Mouse (Mus musculus) forebrain, postnatal 0 days (tissue): Measurements from ENCODE around the gene Hes5. TPM values are rescaled to one million over a fixed set of nuclear protein-coding genes. Genes with fewer than 3 reads are reported as not detected.

ENCODE experiments used
- ATAC-seq: fragments of 200-750 bp; cut with Nextera tagmentation; 2 replicates; pipeline ENCODE4 v1.8.0; 2017; ENCODE audit warnings: mild to moderate bottlenecking, moderate library complexity
- DNase-seq: peaks from one replicate; pipeline ENCODE4 v3.0.0-alpha.2; 2015
- H3K27ac ChIP-seq: fragments of 300-500 bp; sonication (generic); 2 replicates; pipeline ENCODE4 v1.5.1; 2014; ENCODE audit warnings: low read depth, mild to moderate bottlenecking, antibody characterized with exemption, low read length, moderate library complexity, mixed read lengths
- H3K27me3 ChIP-seq: fragments of 300-500 bp; sonication (generic); 2 replicates; pipeline ENCODE4 v1.6.1; 2014; ENCODE audit warnings: mild to moderate bottlenecking, low read length, mixed read lengths; ENCODE audit not compliant: insufficient read depth
- H3K36me3 ChIP-seq: fragments of 300-500 bp; sonication (generic); 2 replicates; pipeline ENCODE4 v1.6.1; 2014; ENCODE audit warnings: mild to moderate bottlenecking, moderate library complexity; ENCODE audit not compliant: insufficient read depth
- H3K4me1 ChIP-seq: fragments of 300-500 bp; sonication (generic); 2 replicates; pipeline ENCODE4 v1.6.1; 2014; ENCODE audit warnings: antibody characterized with exemption; ENCODE audit not compliant: insufficient read depth
- H3K4me2 ChIP-seq: fragments of 300-500 bp; sonication (generic); 2 replicates; pipeline ENCODE4 v1.6.1; 2014; ENCODE audit warnings: low read depth, mild to moderate bottlenecking, moderate library complexity
- H3K4me3 ChIP-seq: fragments of 300-500 bp; sonication (generic); 2 replicates; pipeline ENCODE4 v1.5.1; 2014; ENCODE audit warnings: low read depth, low read length, mixed read lengths
- H3K9ac ChIP-seq: fragments of 300-500 bp; sonication (generic); 2 replicates; pipeline ENCODE4 v1.6.1; 2014; ENCODE audit warnings: mild to moderate bottlenecking
- H3K9me3 ChIP-seq: fragments of 300-500 bp; sonication (generic); 2 replicates; pipeline ENCODE4 v1.6.1; 2016; ENCODE audit warnings: low read length
- CTCF ChIP-seq: sonication (generic); IDR thresholded peaks from 2 replicates; pipeline ENCODE4 v1.5.1; 2016; ENCODE audit warnings: antibody characterized with exemption, control low read depth, low read depth
- WGBS: fragments of 180-500 bp; shearing (Covaris S2); extraction: QIAGEN DNeasy Blood & Tissue Kit; methylation state at CpG from one replicate; pipeline ENCODE4 v1.1.7; 2014; 5-methylcytosine and 5-hydroxymethylcytosine counted together
- polyA plus RNA-seq: library from polyadenylated mRNA; unstranded; fragments of >200 nt; fragmentation: Nextera tagmentation; extraction: Ambion mirVana; gene quantifications from 2 replicates; pipeline ENCODE4 v1.2.1, GENCODE M21; 2015
- total RNA-seq: library from RNA; depleted of rRNA; stranded (reverse); fragments of >200 nt; gene quantifications from 2 replicates; pipeline ENCODE4 v1.2.3, GENCODE M21; 2014

The Hes5 gene
- total and polyA plus RNA-seq, 2 experiments from 2014 or later: 100 to 120 TPM

DNA sequence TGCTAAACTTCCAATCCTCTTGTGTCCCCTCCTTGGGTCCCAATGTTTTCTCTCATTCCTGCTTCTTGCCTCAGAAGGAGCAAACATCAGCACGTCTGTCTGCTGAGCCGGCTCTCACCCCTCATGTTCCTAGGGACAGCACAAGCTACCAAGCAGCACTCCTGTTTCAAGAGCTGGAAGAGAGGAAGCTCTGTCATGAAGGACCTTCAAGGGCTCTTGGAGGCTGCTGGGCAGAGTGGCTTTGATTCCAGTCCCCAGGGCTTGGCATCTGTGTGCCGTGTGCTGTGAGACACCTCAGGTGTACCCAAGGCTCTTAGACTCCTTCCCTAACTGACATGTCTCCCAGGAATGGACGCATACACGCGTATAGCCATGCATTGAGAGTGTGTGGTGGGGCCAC lies 20.4 kb downstream of the Hes5 start:
- Histone ChIP-seq H3K9ac (no peak overlapping the region), H3K27ac (no peak overlapping the region), H3K4me2 (no peak overlapping the region), H3K4me3 (no peak overlapping the region), H3K27me3 (no peaks in the 10 kb centered on the region), H3K9me3 (no peaks in the 10 kb centered on the region), H3K4me1 (no peaks in the 10 kb centered on the region), H3K36me3 (peaks cover 51% of the 10 kb centered on the region)
- 88% methylated on average over 6 of the region's 6 CpGs for WGBS
- ATAC-seq: 0 out of 2 replicates have a peak, but pooled peaks have one; percentile 0
- no peak for TF ChIP-seq CTCF
- no peak for DNase-seq

DNA sequence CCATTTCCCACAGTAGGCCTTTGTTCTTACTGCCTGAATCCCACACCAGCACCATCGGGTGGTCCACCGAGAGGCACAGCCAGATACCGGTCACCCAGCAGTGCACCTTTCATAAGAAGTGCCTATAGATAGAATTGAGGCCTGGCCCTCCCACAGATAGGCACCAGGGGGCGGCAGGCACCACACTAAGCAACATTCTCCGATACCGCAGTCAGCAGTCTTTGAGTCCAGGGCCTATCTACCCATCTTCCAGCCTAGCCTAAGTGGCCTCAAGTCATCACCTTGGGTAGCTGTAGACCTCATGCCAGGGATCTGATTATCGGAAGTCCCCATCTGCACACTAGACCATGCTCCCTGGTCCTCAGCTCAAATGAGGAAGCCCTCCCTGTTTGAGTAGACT lies 20.8 kb downstream of the Hes5 start:
- H3K27ac ChIP-seq: no peak overlapping the region
- H3K4me2 ChIP-seq: no peak overlapping the region
- ATAC-seq (peak; percentile 83), DNase-seq (peak; percentile 85)
- H3K27me3 ChIP-seq: no peaks in the 10 kb centered on the region
- no peaks in the 10 kb centered on the region for H3K9me3 ChIP-seq
- no peak overlapping the region for H3K9ac ChIP-seq
- peaks cover 46% of the 10 kb centered on the region for H3K36me3 ChIP-seq
- WGBS: 41% methylated on average over 7 of the region's 7 CpGs
- no peaks in the 10 kb centered on the region for H3K4me1 ChIP-seq
- no peak overlapping the region for H3K4me3 ChIP-seq
- peak; percentile 91 for TF ChIP-seq CTCF

DNA sequence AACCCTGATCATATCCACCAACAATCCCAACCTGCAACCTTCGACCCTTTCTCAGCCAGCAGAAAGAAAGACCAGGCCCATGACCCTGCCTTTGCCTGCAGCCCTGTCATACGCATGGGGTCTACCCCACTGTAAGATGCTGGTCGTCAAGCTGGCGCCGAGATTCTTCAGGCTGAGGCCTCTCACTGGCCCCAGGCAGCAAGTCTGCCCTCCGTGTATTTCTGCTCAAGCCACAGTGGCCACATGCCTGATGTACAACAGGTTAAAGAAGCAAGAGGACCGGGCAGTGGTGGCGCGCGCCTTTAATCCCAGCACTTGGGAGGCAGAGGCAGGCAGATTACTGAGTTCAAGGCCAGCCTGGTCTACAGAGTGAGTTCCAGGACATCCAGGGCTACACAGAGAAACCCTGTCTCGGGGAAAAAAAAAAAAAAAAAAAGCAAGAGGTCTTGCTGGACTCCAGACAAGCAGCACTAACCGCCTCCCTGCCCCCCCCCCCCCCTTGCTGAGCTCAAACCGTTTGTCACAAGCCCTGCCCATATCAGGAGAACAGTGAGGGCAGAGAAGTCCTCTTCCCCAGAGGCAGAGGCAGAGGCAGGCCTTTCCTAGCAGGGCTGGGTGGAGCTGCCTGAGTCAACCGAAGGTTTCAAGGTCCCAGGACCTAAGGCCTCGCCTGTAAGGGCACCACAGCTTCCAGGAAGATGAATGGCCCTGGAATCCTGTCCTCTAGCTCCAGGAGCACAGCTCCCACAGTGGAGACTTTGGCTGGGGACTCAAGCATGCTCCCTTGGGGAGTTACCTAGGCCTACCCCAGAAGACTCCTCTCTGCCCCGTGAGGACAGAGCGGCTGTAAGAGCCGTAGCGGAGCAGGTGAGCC lies 21.8 kb downstream of the Hes5 start:
- H3K9me3 ChIP-seq: no peaks in the 10 kb centered on the region
- no peak overlapping the region for H3K4me3 ChIP-seq
- no peak overlapping the region for H3K27ac ChIP-seq
- H3K4me1 ChIP-seq: no peaks in the 10 kb centered on the region
- H3K27me3 ChIP-seq: no peaks in the 10 kb centered on the region
- 78% methylated on average over 19 of the region's 19 CpGs for WGBS
- peaks cover 36% of the 10 kb centered on the region for H3K36me3 ChIP-seq
- DNase-seq (no peak), ATAC-seq (no peak)
- no peak for TF ChIP-seq CTCF
- H3K9ac ChIP-seq: no peak overlapping the region
- H3K4me2 ChIP-seq: no peak overlapping the region

DNA sequence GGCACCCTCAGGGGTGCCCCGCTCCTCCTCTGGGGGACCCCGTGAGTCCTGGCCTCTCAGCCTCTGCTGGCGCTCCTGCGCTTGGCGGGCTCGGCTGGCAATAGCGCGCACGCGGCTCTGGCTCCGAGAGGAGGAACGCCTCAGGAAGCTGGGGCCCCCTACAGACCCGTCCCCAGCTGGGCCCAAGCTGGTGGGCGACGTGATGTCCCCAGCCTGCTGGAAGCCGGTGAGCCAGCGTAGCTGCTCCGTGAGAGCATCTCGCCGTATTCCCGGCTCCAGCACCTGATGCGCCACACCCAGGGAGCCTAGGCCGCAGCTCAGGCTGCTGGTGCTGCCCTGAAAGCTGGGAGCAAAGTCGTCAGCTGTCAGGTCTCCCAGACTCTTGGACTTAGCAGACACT lies 23.0 kb downstream of the Hes5 start:
- WGBS: 15% methylated on average over 24 of the region's 24 CpGs
- no peak overlapping the region for H3K4me2 ChIP-seq
- no peak for TF ChIP-seq CTCF
- H3K4me1 ChIP-seq: no peaks in the 10 kb centered on the region
- H3K27ac ChIP-seq: no peak overlapping the region
- DNase-seq: no peak
- H3K9me3 ChIP-seq: no peaks in the 10 kb centered on the region
- H3K36me3 ChIP-seq: peaks cover 24% of the 10 kb centered on the region
- H3K27me3 ChIP-seq: no peaks in the 10 kb centered on the region
- no peak overlapping the region for H3K9ac ChIP-seq
- peak; percentile 15; the same call in 1 of the 2 replicates for ATAC-seq
- H3K4me3 ChIP-seq: no peak overlapping the region

DNA sequence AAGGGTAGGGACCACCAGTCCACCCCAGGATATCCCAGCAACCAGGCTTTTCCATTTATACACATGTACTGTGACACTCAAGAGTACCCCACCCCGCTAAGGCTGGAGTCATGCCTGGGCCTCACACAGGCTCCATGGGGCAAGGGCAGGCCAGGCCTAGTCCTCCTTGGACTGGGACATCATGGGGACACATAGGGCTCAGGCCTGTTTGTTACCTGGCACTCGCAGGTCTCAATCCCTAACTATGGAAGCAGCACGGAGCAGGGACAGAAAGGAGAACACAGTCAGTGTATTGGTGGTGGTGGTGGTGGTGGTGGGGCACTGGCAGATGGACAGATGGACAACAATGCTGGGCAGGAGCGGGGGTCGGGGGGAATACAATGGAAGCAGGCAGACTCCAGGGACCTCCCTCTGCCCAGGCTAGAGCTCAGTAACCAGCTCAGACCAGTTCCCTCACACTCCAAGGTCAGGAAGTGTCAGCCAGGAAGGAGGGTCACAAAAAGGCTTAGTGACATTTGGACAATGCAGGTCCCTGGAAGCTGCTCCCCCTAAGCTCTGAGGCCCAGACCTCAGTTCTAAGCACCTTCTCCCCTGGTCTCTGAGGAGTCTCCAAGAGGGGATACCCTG lies 24.5 kb downstream of the Hes5 start:
- Histone ChIP-seq H3K9me3 (no peaks in the 10 kb centered on the region), H3K4me1 (no peaks in the 10 kb centered on the region), H3K27me3 (no peaks in the 10 kb centered on the region), H3K4me3 (no peak overlapping the region), H3K36me3 (peaks cover 12% of the 10 kb centered on the region), H3K4me2 (no peak overlapping the region), H3K9ac (peak overlapping the region; percentile 14; the same call in 1 of the 2 replicates), H3K27ac (no peak overlapping the region)
- no peak for TF ChIP-seq CTCF
- DNase-seq: no peak
- no peak for ATAC-seq
- WGBS: 83% methylated on average over 5 of the region's 5 CpGs

DNA sequence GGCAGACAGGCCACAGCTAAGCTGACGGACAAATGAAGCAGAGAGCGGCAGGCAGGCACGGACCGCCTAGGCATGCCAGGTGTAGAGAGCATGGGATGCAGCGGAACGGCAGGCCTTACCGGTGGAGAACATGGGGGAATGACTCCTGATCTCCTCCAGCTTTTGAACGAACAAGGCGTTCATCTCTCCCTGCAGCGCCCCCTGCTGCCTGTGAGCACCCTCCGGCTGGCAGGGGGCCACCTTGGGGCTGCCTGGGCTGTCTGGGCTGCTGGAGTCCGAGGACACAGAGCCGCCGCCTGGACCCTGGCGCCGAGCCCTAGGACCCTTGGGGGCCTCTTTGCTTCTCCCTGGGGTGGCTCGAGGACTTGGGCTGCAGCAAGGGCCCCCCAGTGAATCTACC lies 25.4 kb downstream of the Hes5 start:
- no peak overlapping the region for H3K27ac ChIP-seq
- no peak overlapping the region for H3K4me2 ChIP-seq
- 11% methylated on average over 17 of the region's 17 CpGs for WGBS
- DNase-seq (peak; percentile 81), ATAC-seq (peak; percentile 34; the same call in 1 of the 2 replicates)
- no peaks in the 10 kb centered on the region for H3K9me3 ChIP-seq
- H3K9ac ChIP-seq: peak overlapping the region; percentile 14; the same call in 1 of the 2 replicates
- TF ChIP-seq CTCF: peak; percentile 74
- H3K4me3 ChIP-seq: no peak overlapping the region
- peaks cover 3% of the 10 kb centered on the region for H3K36me3 ChIP-seq
- H3K27me3 ChIP-seq: no peaks in the 10 kb centered on the region
- no peaks in the 10 kb centered on the region for H3K4me1 ChIP-seq

DNA sequence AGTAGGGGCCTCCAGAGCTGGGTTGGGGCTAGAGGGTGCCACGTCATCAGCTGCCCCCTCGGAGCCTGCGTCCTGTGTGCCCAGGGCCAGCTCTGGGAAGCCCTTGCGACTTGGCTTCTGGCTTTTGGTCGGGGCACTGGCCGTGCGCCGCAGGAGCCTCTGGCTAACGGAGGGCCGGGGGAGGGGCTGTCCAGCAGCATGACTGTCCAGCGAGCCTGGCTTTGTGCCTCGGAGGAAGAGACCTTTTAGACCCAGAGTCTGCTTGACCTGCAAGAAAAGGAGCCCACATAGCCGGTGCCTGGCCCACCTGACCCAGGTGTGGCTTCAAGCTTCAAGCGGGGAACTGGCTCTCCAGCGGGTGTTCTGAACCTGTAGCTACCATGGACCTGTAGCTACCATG lies 26.0 kb downstream of the Hes5 start:
- DNase-seq (no peak), ATAC-seq (no peak)
- TF ChIP-seq CTCF: no peak
- no peak overlapping the region for H3K4me2 ChIP-seq
- 66% methylated on average over 15 of the region's 15 CpGs for WGBS
- H3K4me1 ChIP-seq: no peaks in the 10 kb centered on the region
- no peak overlapping the region for H3K4me3 ChIP-seq
- H3K27ac ChIP-seq: no peak overlapping the region
- H3K9ac ChIP-seq: no peak overlapping the region
- H3K9me3 ChIP-seq: no peaks in the 10 kb centered on the region
- H3K27me3 ChIP-seq: no peaks in the 10 kb centered on the region
- H3K36me3 ChIP-seq: no peaks in the 10 kb centered on the region; the same call in 1 of the 2 replicates
